Mouse (Mus musculus) small intestine, adult 2 months (tissue): ENCODE data around the gene Synpo2. TPM values are rescaled to one million over a fixed set of nuclear protein-coding genes. Genes with fewer than 3 reads are reported as not detected.
A peak's percentile ranks its signal among the peaks of the same experiment; 100 is the strongest.

ENCODE experiments used
- H3K27ac ChIP-seq: fragments of 200-500 bp; 2 replicates; pipeline ENCODE4 v1.5.1; 2012; ENCODE audit warnings: low read depth, low read length, control low read depth, inconsistent platforms; ENCODE audit not compliant: insufficient read depth
- H3K27me3 ChIP-seq: fragments of 200-500 bp; 2 replicates; pipeline ENCODE4 v1.6.1; 2012; ENCODE audit warnings: mild to moderate bottlenecking, moderate library complexity, low read length, inconsistent platforms; ENCODE audit not compliant: control insufficient read depth, insufficient read depth
- H3K36me3 ChIP-seq: fragments of 200-500 bp; 2 replicates; pipeline ENCODE4 v1.6.1; 2012; ENCODE audit warnings: mild to moderate bottlenecking, low read length, control low read depth, inconsistent platforms; ENCODE audit not compliant: control insufficient read depth, insufficient read depth
- H3K4me1 ChIP-seq: fragments of 200-500 bp; 2 replicates; pipeline ENCODE4 v1.6.1; 2012; ENCODE audit warnings: low read length, inconsistent platforms, mixed read lengths; ENCODE audit not compliant: control insufficient read depth, insufficient read depth, insufficient read length
- H3K4me3 ChIP-seq: fragments of 200-500 bp; 2 replicates; pipeline ENCODE4 v1.5.1; 2012; ENCODE audit warnings: low read depth, mild to moderate bottlenecking, control low read depth, inconsistent platforms, low read length, moderate library complexity
- CTCF ChIP-seq: fragments of 200-500 bp; IDR thresholded peaks from 2 replicates; pipeline ENCODE4 v1.5.1; 2012; ENCODE audit warnings: low read depth, mild to moderate bottlenecking, control low read depth, inconsistent platforms, low read length, moderate library complexity, mixed read lengths; ENCODE audit not compliant: insufficient replicate concordance, insufficient read length; ENCODE audit errors: extremely low read depth
- POLR2A ChIP-seq: fragments of 200-500 bp; IDR thresholded peaks from 2 replicates; pipeline ENCODE4 v1.6.1; 2012; ENCODE audit warnings: low read depth, mild to moderate bottlenecking, control low read depth, inconsistent platforms, low read length, moderate library complexity
- WGBS: fragments of 180-500 bp; shearing (Covaris S2); methylation state at CpG from one replicate; pipeline ENCODE4 v1.1.7; 2018; 5-methylcytosine and 5-hydroxymethylcytosine counted together
- polyA plus RNA-seq: library from polyadenylated mRNA; depleted of rRNA; stranded (reverse); fragments of >200 nt; gene quantifications from 2 replicates; pipeline ENCODE4 v1.2.3, GENCODE M21; 2012

Synpo2 gene
- polyA plus RNA-seq, 1 experiment: 7.6 TPM

- WGBS: 48% methylated on average over 5 of the region's 5 CpGs
- no peaks in the 10 kb centered on the region for H3K27me3 ChIP-seq
- TF ChIP-seq CTCF (no peak), POLR2A (no peak)
- H3K36me3 ChIP-seq: no peaks in the 10 kb centered on the region
- no peaks in the 10 kb centered on the region for H3K4me1 ChIP-seq
- no peak overlapping the region for H3K4me3 ChIP-seq
- H3K27ac ChIP-seq: no peak overlapping the region
Measured at GRCm38 (mm10) chr3:123166450-123166849, 69.5 kb downstream of the Synpo2 start.

GRCm38 (mm10) chr3:123164183-123164582 lies 71.8 kb downstream of the Synpo2 start:
- TF ChIP-seq CTCF: no peak
- 38% methylated on average over 1 of the region's 1 CpGs for WGBS
- no peak overlapping the region for H3K27ac ChIP-seq
- no peaks in the 10 kb centered on the region for H3K4me1 ChIP-seq
- H3K4me3 ChIP-seq: no peak overlapping the region
- no peaks in the 10 kb centered on the region for H3K36me3 ChIP-seq
- H3K27me3 ChIP-seq: no peaks in the 10 kb centered on the region

GRCm38 (mm10) chr3:123163192-123163523 lies 72.8 kb downstream of the Synpo2 start:
- peak overlapping the region; percentile 36 for H3K27ac ChIP-seq
- no peaks in the 10 kb centered on the region for H3K27me3 ChIP-seq
- H3K4me1 ChIP-seq: peaks cover 2% of the 10 kb centered on the region; the same call in 1 of the 2 replicates
- no peak for TF ChIP-seq CTCF
- TF ChIP-seq POLR2A: no peak
- WGBS: 43% methylated on average over 4 of the region's 4 CpGs
- no peaks in the 10 kb centered on the region for H3K36me3 ChIP-seq
- H3K4me3 ChIP-seq: no peak overlapping the region

- peak overlapping the region; percentile 36 for H3K27ac ChIP-seq
Measured at GRCm38 (mm10) chr3:123162289-123163191, 73.4 kb downstream of the Synpo2 start.

GRCm38 (mm10) chr3:123160792-123161191 lies 75.2 kb downstream of the Synpo2 start:
- no peaks in the 10 kb centered on the region for H3K27me3 ChIP-seq
- no peaks in the 10 kb centered on the region for H3K36me3 ChIP-seq
- H3K4me3 ChIP-seq: no peak overlapping the region
- peaks cover 2% of the 10 kb centered on the region; the same call in 1 of the 2 replicates for H3K4me1 ChIP-seq
- no peak overlapping the region for H3K27ac ChIP-seq
- 8% methylated on average over 4 of the region's 4 CpGs for WGBS
- TF ChIP-seq CTCF (no peak), POLR2A (no peak)

More at GRCm38 (mm10) chr3:123162289-123163191, 73.4 kb downstream of the Synpo2 start:
- H3K4me3 ChIP-seq: no peak overlapping the region
- peaks cover 2% of the 10 kb centered on the region; the same call in 1 of the 2 replicates for H3K4me1 ChIP-seq
- no peaks in the 10 kb centered on the region for H3K36me3 ChIP-seq
- WGBS: 45% methylated on average over 6 of the region's 6 CpGs
- TF ChIP-seq CTCF: no peak
- TF ChIP-seq POLR2A: no peak
- H3K27me3 ChIP-seq: no peaks in the 10 kb centered on the region

GRCm38 (mm10) chr3:123159139-123159824 lies 76.7 kb downstream of the Synpo2 start:
- TF ChIP-seq CTCF (peak; percentile 48; the same call in 1 of the 2 replicates), POLR2A (no peak)
- peaks cover 2% of the 10 kb centered on the region; the same call in 1 of the 2 replicates for H3K4me1 ChIP-seq
- 31% methylated on average over 9 of the region's 9 CpGs for WGBS
- H3K27ac ChIP-seq: no peak overlapping the region
- no peak overlapping the region for H3K4me3 ChIP-seq
- no peaks in the 10 kb centered on the region for H3K27me3 ChIP-seq
- H3K36me3 ChIP-seq: no peaks in the 10 kb centered on the region

- Histone ChIP-seq H3K4me3 (no peak overlapping the region), H3K36me3 (no peaks in the 10 kb centered on the region), H3K27me3 (no peaks in the 10 kb centered on the region), H3K4me1 (peaks cover 2% of the 10 kb centered on the region; the same call in 1 of the 2 replicates), H3K27ac (no peak overlapping the region)
- 24% methylated on average over 6 of the region's 6 CpGs for WGBS
- no peak for TF ChIP-seq POLR2A
- peak; percentile 53; the same call in 1 of the 2 replicates for TF ChIP-seq CTCF
Measured at GRCm38 (mm10) chr3:123158579-123158978, 77.4 kb downstream of the Synpo2 start.
